ENCODE assay signal across 13 mouse cellular contexts in the genomic region with DNA sequence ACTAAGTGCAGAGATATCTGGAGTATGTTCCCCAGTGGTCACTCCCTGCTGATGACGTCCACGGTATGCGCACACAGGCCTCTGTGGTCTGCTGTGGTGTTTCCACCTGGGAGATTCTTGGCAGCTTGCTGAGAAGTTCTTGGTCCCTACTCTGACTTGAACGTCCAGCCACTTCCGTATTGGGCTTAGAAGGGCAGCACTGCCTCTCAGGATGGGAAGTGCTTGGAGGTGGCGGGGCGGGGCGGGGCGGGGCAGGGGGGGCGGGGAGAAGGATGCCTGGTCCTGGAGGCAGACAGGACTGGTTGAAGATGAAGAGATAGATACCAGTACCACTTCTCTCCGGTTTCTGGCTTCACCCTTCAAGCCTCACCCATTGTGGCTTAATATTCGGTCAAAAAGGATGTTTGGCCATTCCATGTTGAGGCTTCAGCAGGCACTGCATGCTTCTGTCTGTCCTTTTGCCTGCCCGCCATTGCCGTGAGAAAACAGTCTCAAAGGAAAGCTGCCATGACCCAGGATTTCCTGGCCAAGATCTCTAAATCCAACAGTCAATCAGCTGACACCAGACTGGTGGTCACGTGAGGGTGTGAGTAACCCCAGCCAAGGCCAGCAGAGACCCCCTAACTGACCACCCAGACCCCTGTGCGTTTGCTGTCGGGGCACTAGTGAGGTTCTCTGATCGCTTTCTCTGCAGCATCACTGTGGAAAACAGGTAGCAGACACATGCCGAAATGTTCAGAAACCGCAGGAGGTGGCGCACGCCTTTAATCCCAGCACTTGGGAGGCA. TPM values are rescaled to one million over a fixed set of nuclear protein-coding genes. Genes with fewer than 3 reads are reported as not detected.
DNase-seq lines count a peak whose midpoint lies in the region; ATAC-seq and TF ChIP-seq lines count a peak whose summit lies in the region.
"Had no signal": no experiment of that assay in that cellular context is flagged by ENCODE, and none has a peak within 500 bp of the region (broad histone marks: within the 10 kb centered on the region; RNA-seq: fewer than 3 reads in every experiment).

No protein-coding gene starts in this region.

- H3K36me3 ChIP-seq in intestine, embryonic 14.5 days (ENCODE audit: control insufficient read depth, insufficient read depth, low read length): no peaks in the 10 kb centered on the region
- no peaks in the 10 kb centered on the region for H3K36me3 ChIP-seq in intestine, postnatal 0 days (ENCODE audit: control insufficient read depth, insufficient read depth)
- no peaks in the 10 kb centered on the region for H3K36me3 ChIP-seq in embryonic facial prominence, embryonic 12.5 days
- H3K36me3 ChIP-seq in liver, embryonic 16.5 days (ENCODE audit: control insufficient read depth, insufficient read depth): no peaks in the 10 kb centered on the region
- H3K36me3 ChIP-seq: midbrain, embryonic 12.5 days had no signal

- H3K27me3 ChIP-seq in intestine, embryonic 14.5 days (replicated peaks; ENCODE audit: control insufficient read depth, insufficient read depth, low read length): no peaks in the 10 kb centered on the region
- H3K27me3 ChIP-seq in intestine, postnatal 0 days (replicated peaks; ENCODE audit: control insufficient read depth, insufficient read depth, low read length): 0 out of 2 replicates have a peak, but pooled peaks cover 2% of the 10 kb centered on the region
- peaks cover 3% of the 10 kb centered on the region for H3K27me3 ChIP-seq in Patski
- H3K27me3 ChIP-seq in embryonic facial prominence, embryonic 12.5 days: no peaks in the 10 kb centered on the region
- no peaks in the 10 kb centered on the region for H3K27me3 ChIP-seq in liver, embryonic 16.5 days (ENCODE audit: control insufficient read depth, insufficient read depth, low read depth, low read length)
- H3K27me3 ChIP-seq: midbrain, embryonic 12.5 days had no signal

- no peak overlapping the region for H3K4me3 ChIP-seq in intestine, embryonic 14.5 days (ENCODE audit: low read depth, low read length)
- H3K4me3 ChIP-seq in intestine, postnatal 0 days (ENCODE audit: low read depth, low read length): no peak overlapping the region
- no peak overlapping the region for H3K4me3 ChIP-seq in embryonic facial prominence, embryonic 12.5 days
- H3K4me3 ChIP-seq in liver, embryonic 16.5 days (ENCODE audit: low read depth, low read length): no peak overlapping the region
- H3K4me3 ChIP-seq: layer of hippocampus, adult 2 months; midbrain, embryonic 12.5 days had no signal

- no peaks in the 10 kb centered on the region for H3K9me3 ChIP-seq in intestine, embryonic 14.5 days (ENCODE audit: control insufficient read depth, low read length)
- no peaks in the 10 kb centered on the region for H3K9me3 ChIP-seq in intestine, postnatal 0 days (ENCODE audit: control insufficient read depth)
- H3K9me3 ChIP-seq in embryonic facial prominence, embryonic 12.5 days: no peaks in the 10 kb centered on the region
- H3K9me3 ChIP-seq in liver, embryonic 16.5 days (replicated peaks; ENCODE audit: control insufficient read depth, low read length): no peaks in the 10 kb centered on the region
- H3K9me3 ChIP-seq: midbrain, embryonic 12.5 days had no signal

- H3K4me2 ChIP-seq in intestine, embryonic 14.5 days (ENCODE audit: low read length): peak overlapping the region; percentile 24
- no peak overlapping the region for H3K4me2 ChIP-seq in intestine, postnatal 0 days (replicated peaks; ENCODE audit: low read depth)
- peak overlapping the region; percentile 15; the same call in 1 of the 2 replicates for H3K4me2 ChIP-seq in embryonic facial prominence, embryonic 12.5 days (replicated peaks)
- no peak overlapping the region for H3K4me2 ChIP-seq in liver, embryonic 16.5 days (ENCODE audit: low read depth, low read length)
- H3K4me2 ChIP-seq: midbrain, embryonic 12.5 days had no signal

- WGBS in intestine, embryonic 14.5 days: 49% methylated on average over 20 of the region's 22 CpGs
- 50% methylated on average over 22 of the region's 22 CpGs for WGBS in intestine, postnatal 0 days
- 52% methylated on average over 22 of the region's 22 CpGs for WGBS in embryonic facial prominence, embryonic 12.5 days
- WGBS in liver, embryonic 16.5 days (ENCODE audit: insufficient replicate concordance): 38% methylated on average over 22 of the region's 22 CpGs

- H3K9ac ChIP-seq in intestine, embryonic 14.5 days (ENCODE audit: low read length): no peak overlapping the region
- no peak overlapping the region for H3K9ac ChIP-seq in intestine, postnatal 0 days (ENCODE audit: low read depth, low read length)
- H3K9ac ChIP-seq in embryonic facial prominence, embryonic 12.5 days: no peak overlapping the region; the same call in 1 of the 2 replicates
- H3K9ac ChIP-seq in liver, embryonic 16.5 days (ENCODE audit: low read depth, low read length): no peak overlapping the region
- H3K9ac ChIP-seq: midbrain, embryonic 12.5 days had no signal

- in situ Hi-C loops in Patski (cut with MboI; ENCODE audit: low pct_unique_long_range_greater_than_20kb): no loop called here

- CTCF ChIA-PET in Patski (lab: Charles Lee): no interaction called here

- H3K27ac ChIP-seq in intestine, embryonic 14.5 days (ENCODE audit: low read depth): no peak overlapping the region
- H3K27ac ChIP-seq in intestine, postnatal 0 days (ENCODE audit: low read depth, low read length): no peak overlapping the region
- H3K27ac ChIP-seq in embryonic facial prominence, embryonic 12.5 days: no peak overlapping the region
- H3K27ac ChIP-seq in liver, embryonic 16.5 days (ENCODE audit: low read length): no peak overlapping the region
- H3K27ac ChIP-seq: layer of hippocampus, adult 2 months; midbrain, embryonic 12.5 days had no signal

- no peak for ATAC-seq in intestine, embryonic 14.5 days (replicated peaks; ENCODE audit: low FRiP score, low TSS enrichment, low read depth)
- no peak for ATAC-seq in intestine, postnatal 0 days
- ATAC-seq in Patski: peak; percentile 17
- no peak for ATAC-seq in embryonic facial prominence, embryonic 12.5 days (ENCODE audit: insufficient number of reproducible peaks, insufficient read depth, low FRiP score, low TSS enrichment)
- ATAC-seq in liver, embryonic 16.5 days (ENCODE audit: low read depth): peak; percentile 41; the same call in 1 of the 2 replicates

- DNase-seq in intestine, embryonic 14.5 days (ENCODE audit: low spot score): no peak
- no peak for DNase-seq in Patski (ENCODE audit: low read depth, low spot score)
- no peak for DNase-seq in thymus, postnatal 25 days
- no peak for DNase-seq in Muller cell, postnatal 12 days (ENCODE audit: inconsistent ontology term)
- DNase-seq: cerebellum, postnatal 14 days; gastrocnemius, postnatal 10 days; left cerebral cortex, postnatal 4 days had no signal

- POLR2A ChIA-PET in Patski (lab: Charles Lee): no interaction called here

- TF ChIP-seq CTCF in intestine, postnatal 0 days (IDR thresholded peaks at IDR 0.05; ENCODE audit: low read depth): no peak
- TF ChIP-seq CTCF in Patski (IDR thresholded peaks at IDR 0.05): no peak

- H3K4me1 ChIP-seq in intestine, embryonic 14.5 days (replicated peaks; ENCODE audit: control insufficient read depth, insufficient read depth, low read length): no peaks in the 10 kb centered on the region
- H3K4me1 ChIP-seq in intestine, postnatal 0 days (replicated peaks; ENCODE audit: control insufficient read depth, insufficient read depth, low read length): no peaks in the 10 kb centered on the region
- no peaks in the 10 kb centered on the region for H3K4me1 ChIP-seq in embryonic facial prominence, embryonic 12.5 days
- no peaks in the 10 kb centered on the region for H3K4me1 ChIP-seq in liver, embryonic 16.5 days (ENCODE audit: control insufficient read depth, low read depth, low read length)
- H3K4me1 ChIP-seq: midbrain, embryonic 12.5 days had no signal

RNA-seq across cellular contexts. Expression of gene Tmcc3, which starts 33.1 kb away (rescaled TPM):
- 10.4 and 10.6 TPM in 2 replicates for polyA plus RNA-seq in intestine, embryonic 14.5 days (2014; fragmentation: Nextera tagmentation; extraction: Ambion mirVana)
- 10.0 and 10.4 TPM in 2 replicates for polyA plus RNA-seq in intestine, postnatal 0 days (2015; fragmentation: Nextera tagmentation; extraction: Ambion mirVana)
- 6.7 TPM for polyA plus RNA-seq in Patski (2021)
- 7.2 and 7.3 TPM in 2 replicates for polyA plus RNA-seq in embryonic facial prominence, embryonic 12.5 days (2016; fragmentation: Nextera tagmentation; extraction: Ambion mirVana)
- 5.2 and 6.7 TPM in 2 replicates for polyA plus RNA-seq in liver, embryonic 16.5 days (2015; fragmentation: Nextera tagmentation; extraction: Ambion mirVana)

RNA-seq across cellular contexts. Expression of gene Gm4792, which starts 46.3 kb away (rescaled TPM):
- polyA plus RNA-seq in intestine, embryonic 14.5 days (2014; fragmentation: Nextera tagmentation; extraction: Ambion mirVana): not detected in 2 replicates
- polyA plus RNA-seq in intestine, postnatal 0 days (2015; fragmentation: Nextera tagmentation; extraction: Ambion mirVana): not detected in 2 replicates
- polyA plus RNA-seq in Patski (2021): not detected
- not detected in 2 replicates for polyA plus RNA-seq in embryonic facial prominence, embryonic 12.5 days (2016; fragmentation: Nextera tagmentation; extraction: Ambion mirVana)
- polyA plus RNA-seq in liver, embryonic 16.5 days (2015; fragmentation: Nextera tagmentation; extraction: Ambion mirVana): not detected in 2 replicates
- polyA plus RNA-seq: stomach, embryonic 14.5 days had no signal

Comparison
In these comparisons a context has a peak if more than half of its experiments do, and no peak if none do; other contexts are left out.
1. H3K4me2 ChIP-seq: peak in intestine, embryonic 14.5 days (single experiment) and embryonic facial prominence, embryonic 12.5 days (single experiment); none in intestine, postnatal 0 days (single experiment) and liver, embryonic 16.5 days (single experiment).
2. ATAC-seq: peak in Patski (single experiment) and liver, embryonic 16.5 days (single experiment); none in intestine, embryonic 14.5 days (single experiment), intestine, postnatal 0 days (single experiment) and embryonic facial prominence, embryonic 12.5 days (single experiment).